Mouse (Mus musculus): ENCODE results near the gene Zfand3. TPM values are rescaled to one million over a fixed set of nuclear protein-coding genes. Genes with fewer than 3 reads are reported as not detected.

Zfand3 gene
- total and polyA plus RNA-seq, 2 experiments from 2014 or later: 48.7 to 91.5 TPM

GRCm38 (mm10) chr17:30072613-30073012 lies 68.1 kb downstream of the Zfand3 start:
- no peaks in the 10 kb centered on the region for H3K4me1 ChIP-seq (ENCODE audit: insufficient read depth)
- no peak for DNase-seq
- 82% methylated on average over 3 of the region's 3 CpGs for WGBS

DNA sequence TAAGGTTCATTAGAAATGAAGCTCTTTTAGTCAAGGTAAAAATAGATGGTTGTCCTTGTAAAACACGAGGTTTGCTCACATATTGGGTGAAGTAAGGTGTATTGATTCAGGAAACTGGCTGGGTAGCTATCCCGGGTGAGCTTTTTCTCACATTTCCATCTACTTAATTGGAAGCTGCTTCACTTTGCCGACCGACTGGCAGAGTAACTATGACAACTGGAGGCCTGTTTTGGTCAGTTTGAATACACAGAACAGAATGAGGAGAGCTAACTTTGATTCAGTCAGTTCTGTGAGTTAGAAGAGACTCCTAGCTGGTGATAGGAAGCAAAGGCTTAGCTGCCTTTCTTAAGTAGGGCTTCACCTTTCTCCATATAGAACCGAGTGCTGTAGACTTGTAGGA lies 71.4 kb downstream of the Zfand3 start:
- H3K27me3 ChIP-seq (ENCODE audit: insufficient read depth, low read length): no peaks in the 10 kb centered on the region
- no peak overlapping the region for H3K4me2 ChIP-seq (ENCODE audit: low read depth)
- TF ChIP-seq CTCF (IDR thresholded peaks at IDR 0.05; ENCODE audit: low read depth): no peak
- 25% methylated on average over 5 of the region's 5 CpGs for WGBS
- H3K4me1 ChIP-seq (ENCODE audit: insufficient read depth): no peaks in the 10 kb centered on the region
- H3K36me3 ChIP-seq (ENCODE audit: insufficient read depth): no peaks in the 10 kb centered on the region
- H3K27ac ChIP-seq (ENCODE audit: low read depth, low read length): no peak overlapping the region
- DNase-seq (no peak), ATAC-seq (no peak)
- no peak overlapping the region for H3K9ac ChIP-seq
- no peaks in the 10 kb centered on the region for H3K9me3 ChIP-seq (ENCODE audit: low read length)
- no peak overlapping the region for H3K4me3 ChIP-seq (ENCODE audit: low read depth, low read length)

More at GRCm38 (mm10) chr17:30072613-30073012, 68.1 kb downstream of the Zfand3 start:
- Histone ChIP-seq H3K4me2 (ENCODE audit: low read depth) (no peak overlapping the region), H3K27me3 (ENCODE audit: insufficient read depth, low read length) (no peaks in the 10 kb centered on the region), H3K4me3 (ENCODE audit: low read depth, low read length) (no peak overlapping the region), H3K9me3 (ENCODE audit: low read length) (no peaks in the 10 kb centered on the region), H3K9ac (no peak overlapping the region), H3K36me3 (ENCODE audit: insufficient read depth) (no peaks in the 10 kb centered on the region; the same call in 1 of the 2 replicates), H3K27ac (ENCODE audit: low read depth, low read length) (no peak overlapping the region)
- TF ChIP-seq CTCF (IDR thresholded peaks at IDR 0.05; ENCODE audit: low read depth): no peak
- ATAC-seq: no peak

DNA sequence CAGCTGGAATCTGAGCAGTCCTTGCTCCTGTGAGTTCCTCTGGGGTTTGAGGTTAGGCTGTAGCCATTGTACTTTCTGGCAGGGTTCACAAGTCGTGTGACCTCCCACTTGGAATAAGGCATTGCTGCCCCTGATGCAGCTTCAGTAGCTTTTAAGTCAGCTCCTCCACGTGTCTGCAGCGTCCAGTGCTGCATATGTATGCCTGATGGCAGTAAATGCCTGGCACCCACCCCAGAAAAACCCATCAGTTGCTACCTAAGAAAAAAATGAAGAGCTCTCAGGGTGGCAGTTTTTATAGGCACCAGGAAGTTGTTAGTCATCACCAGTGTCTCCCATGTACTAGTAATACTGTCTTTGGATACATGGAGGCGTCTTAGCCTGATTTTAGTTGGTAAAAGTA lies 79.5 kb downstream of the Zfand3 start:
- TF ChIP-seq CTCF (IDR thresholded peaks at IDR 0.05; ENCODE audit: low read depth): no peak
- DNase-seq (no peak), ATAC-seq (no peak)
- no peak overlapping the region for H3K4me2 ChIP-seq (ENCODE audit: low read depth)
- no peak overlapping the region for H3K9ac ChIP-seq
- H3K27me3 ChIP-seq (ENCODE audit: insufficient read depth, low read length): no peaks in the 10 kb centered on the region
- H3K4me3 ChIP-seq (ENCODE audit: low read depth, low read length): no peak overlapping the region
- 66% methylated on average over 4 of the region's 4 CpGs for WGBS
- H3K4me1 ChIP-seq (ENCODE audit: insufficient read depth): no peaks in the 10 kb centered on the region
- no peaks in the 10 kb centered on the region for H3K9me3 ChIP-seq (ENCODE audit: low read length)
- no peak overlapping the region for H3K27ac ChIP-seq (ENCODE audit: low read depth, low read length)
- H3K36me3 ChIP-seq (ENCODE audit: insufficient read depth): no peaks in the 10 kb centered on the region

DNA sequence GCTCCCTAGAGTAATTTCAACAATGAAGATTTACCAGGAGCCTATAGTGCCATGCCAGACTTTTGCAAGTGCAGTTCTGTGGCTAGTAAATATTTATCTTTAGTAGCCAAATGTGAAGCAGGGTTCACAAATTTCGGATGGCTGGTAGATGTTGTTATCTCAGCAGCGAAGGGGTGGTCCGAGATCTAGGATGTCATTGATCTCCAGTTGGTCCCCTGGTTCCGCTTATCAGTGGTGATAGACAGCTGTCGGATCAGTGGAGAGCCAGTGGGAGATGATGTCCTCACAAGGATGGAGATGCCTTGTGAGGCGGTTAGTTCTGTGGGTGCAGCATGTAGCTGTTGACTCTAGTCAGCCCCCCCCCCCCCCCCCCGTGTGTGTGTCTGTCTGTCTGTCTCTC lies 82.2 kb downstream of the Zfand3 start:
- Histone ChIP-seq H3K9ac (no peak overlapping the region), H3K4me1 (ENCODE audit: insufficient read depth) (no peaks in the 10 kb centered on the region), H3K4me2 (ENCODE audit: low read depth) (no peak overlapping the region), H3K27ac (ENCODE audit: low read depth, low read length) (no peak overlapping the region), H3K4me3 (ENCODE audit: low read depth, low read length) (no peak overlapping the region), H3K9me3 (ENCODE audit: low read length) (no peaks in the 10 kb centered on the region), H3K27me3 (ENCODE audit: insufficient read depth, low read length) (no peaks in the 10 kb centered on the region), H3K36me3 (ENCODE audit: insufficient read depth) (no peaks in the 10 kb centered on the region)
- WGBS: 94% methylated on average over 7 of the region's 7 CpGs
- DNase-seq (no peak), ATAC-seq (no peak)
- no peak for TF ChIP-seq CTCF (IDR thresholded peaks at IDR 0.05; ENCODE audit: low read depth)

- no peak overlapping the region for H3K27ac ChIP-seq (ENCODE audit: low read depth, low read length)
- H3K4me1 ChIP-seq (ENCODE audit: insufficient read depth): no peaks in the 10 kb centered on the region
- no peak overlapping the region for H3K4me2 ChIP-seq (ENCODE audit: low read depth)
- H3K9ac ChIP-seq: no peak overlapping the region
- no peak for DNase-seq
- no peaks in the 10 kb centered on the region for H3K27me3 ChIP-seq (ENCODE audit: insufficient read depth, low read length)
- H3K4me3 ChIP-seq (ENCODE audit: low read depth, low read length): no peak overlapping the region
- 94% methylated on average over 3 of the region's 3 CpGs for WGBS
- no peaks in the 10 kb centered on the region for H3K36me3 ChIP-seq (ENCODE audit: insufficient read depth)
- no peak for ATAC-seq
- no peaks in the 10 kb centered on the region for H3K9me3 ChIP-seq (ENCODE audit: low read length)
- TF ChIP-seq CTCF (IDR thresholded peaks at IDR 0.05; ENCODE audit: low read depth): no peak
These were observed 83.9 kb downstream of the Zfand3 start for GRCm38 (mm10) chr17:30088431-30088830.

DNA sequence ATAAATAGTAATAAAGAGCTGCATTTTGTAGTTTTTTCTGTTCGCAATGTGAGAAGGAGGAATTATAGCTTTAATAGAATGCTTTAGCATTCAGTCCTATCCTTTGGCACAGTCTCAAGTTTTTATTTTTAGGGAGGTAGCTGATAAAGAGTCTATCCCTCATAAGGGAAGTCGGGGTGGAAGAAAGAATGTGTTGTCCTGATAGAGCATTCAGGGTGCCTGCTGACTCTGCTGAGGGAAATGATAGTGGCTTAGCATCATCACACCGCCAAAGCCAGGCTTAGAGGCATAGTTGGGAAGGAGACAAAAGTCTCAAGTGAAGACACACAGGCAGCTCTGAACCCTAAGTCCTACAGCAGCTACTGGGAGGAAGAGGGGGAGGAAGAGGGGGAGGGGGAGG lies 85.9 kb downstream of the Zfand3 start:
- no peak overlapping the region for H3K4me3 ChIP-seq (ENCODE audit: low read depth, low read length)
- TF ChIP-seq CTCF (IDR thresholded peaks at IDR 0.05; ENCODE audit: low read depth): no peak
- no peaks in the 10 kb centered on the region for H3K9me3 ChIP-seq (ENCODE audit: low read length)
- H3K36me3 ChIP-seq (ENCODE audit: insufficient read depth): no peaks in the 10 kb centered on the region
- H3K27ac ChIP-seq (ENCODE audit: low read depth, low read length): no peak overlapping the region
- no peaks in the 10 kb centered on the region for H3K4me1 ChIP-seq (ENCODE audit: insufficient read depth)
- no peak for DNase-seq
- no peak overlapping the region for H3K4me2 ChIP-seq (ENCODE audit: low read depth)
- no peak for ATAC-seq
- H3K27me3 ChIP-seq (ENCODE audit: insufficient read depth, low read length): no peaks in the 10 kb centered on the region
- no peak overlapping the region for H3K9ac ChIP-seq
- 73% methylated on average over 3 of the region's 3 CpGs for WGBS

DNA sequence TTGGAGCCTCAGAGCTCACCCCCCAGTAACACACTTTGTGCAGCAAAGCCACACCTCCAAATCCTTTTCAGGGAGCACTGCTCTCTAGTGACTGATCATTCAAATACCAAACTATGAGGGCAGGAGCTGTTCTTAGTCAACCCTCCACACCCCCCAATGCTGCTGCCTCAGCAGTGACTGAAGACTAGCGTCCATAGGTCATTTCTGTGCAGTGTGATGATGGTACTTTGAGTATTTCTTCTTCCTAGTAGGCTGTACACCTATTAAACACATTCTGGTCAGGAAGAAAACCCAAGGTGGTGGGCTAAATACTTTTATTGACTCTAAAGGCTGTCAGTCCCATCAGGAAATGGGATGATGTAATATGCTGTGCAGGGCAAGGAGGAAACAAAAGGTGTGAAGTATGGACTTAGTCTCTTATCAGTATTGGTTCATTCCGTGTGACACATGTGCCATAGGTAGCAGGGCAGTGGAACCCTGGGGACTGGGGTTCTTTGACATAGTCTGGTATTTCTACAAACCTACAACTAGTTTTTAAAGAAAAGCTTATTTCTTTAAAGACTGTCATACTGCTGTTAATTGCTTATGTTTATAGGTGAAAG lies 88.7 kb downstream of the Zfand3 start:
- H3K4me3 ChIP-seq (ENCODE audit: low read depth, low read length): no peak overlapping the region
- H3K4me1 ChIP-seq (ENCODE audit: insufficient read depth): no peaks in the 10 kb centered on the region
- H3K4me2 ChIP-seq (ENCODE audit: low read depth): no peak overlapping the region
- H3K27ac ChIP-seq (ENCODE audit: low read depth, low read length): no peak overlapping the region
- DNase-seq: no peak
- no peaks in the 10 kb centered on the region for H3K9me3 ChIP-seq (ENCODE audit: low read length)
- no peak for TF ChIP-seq CTCF (IDR thresholded peaks at IDR 0.05; ENCODE audit: low read depth)
- H3K9ac ChIP-seq: no peak overlapping the region
- no peak for ATAC-seq
- H3K36me3 ChIP-seq (ENCODE audit: insufficient read depth): no peaks in the 10 kb centered on the region
- 97% methylated on average over 2 of the region's 2 CpGs for WGBS
- no peaks in the 10 kb centered on the region for H3K27me3 ChIP-seq (ENCODE audit: insufficient read depth, low read length)
